Mouse (Mus musculus) olfactory bulb, adult 2 months (tissue): ENCODE data around the gene Grik3. TPM values are rescaled to one million over a fixed set of nuclear protein-coding genes. Genes with fewer than 3 reads are reported as not detected.

Source experiments
- H3K27ac ChIP-seq: fragments of 200-500 bp; 2 replicates; pipeline ENCODE4 v1.5.1; 2012; ENCODE audit warnings: low read depth, low read length; ENCODE audit not compliant: insufficient read depth
- H3K4me1 ChIP-seq: fragments of 200-500 bp; 2 replicates; pipeline ENCODE4 v1.6.1; 2012; ENCODE audit warnings: low read length; ENCODE audit not compliant: control insufficient read depth, insufficient read depth
- H3K4me3 ChIP-seq: fragments of 200-500 bp; 2 replicates; pipeline ENCODE4 v1.5.1; 2012; ENCODE audit warnings: mild to moderate bottlenecking, low read depth, low read length, moderate library complexity; ENCODE audit not compliant: insufficient read depth
- CTCF ChIP-seq: fragments of 200-500 bp; IDR thresholded peaks from 2 replicates; pipeline ENCODE4 v1.5.1; 2012; ENCODE audit warnings: low read depth, mild to moderate bottlenecking, low read length, moderate library complexity; ENCODE audit not compliant: insufficient read depth
- POLR2A ChIP-seq: fragments of 200-500 bp; IDR thresholded peaks from 2 replicates; pipeline ENCODE4 v1.6.1; 2012; ENCODE audit warnings: mild to moderate bottlenecking, low read depth, low read length, moderate library complexity; ENCODE audit not compliant: insufficient read depth
- WGBS: fragments of 180-500 bp; shearing (Covaris S2); methylation state at CpG from one replicate; pipeline ENCODE4 v1.1.7; 2018; 5-methylcytosine and 5-hydroxymethylcytosine counted together
- polyA plus RNA-seq: library from polyadenylated mRNA; stranded (reverse); fragments of >200 nt; gene quantifications from 2 replicates; pipeline ENCODE4 v1.2.4, GENCODE M21; 2012; ENCODE audit warnings: low replicate concordance; ENCODE audit not compliant: missing spikeins, insufficient read depth, insufficient read length

The Grik3 gene
- polyA plus RNA-seq, 1 experiment, result 45.0 TPM

GRCm38 (mm10) chr4:125559564-125559963 is 69.1 kb downstream of the Grik3 start:
- 38% methylated on average over 5 of the region's 5 CpGs for WGBS
- TF ChIP-seq CTCF (no peak), POLR2A (no peak)
- Histone ChIP-seq H3K4me3 (no peak overlapping the region), H3K4me1 (peaks cover 71% of the 10 kb centered on the region), H3K27ac (no peak overlapping the region)

GRCm38 (mm10) chr4:125560806-125561205 is 70.3 kb downstream of the Grik3 start:
- 22% methylated on average over 2 of the region's 2 CpGs for WGBS
- H3K4me1 ChIP-seq, result peaks cover 76% of the 10 kb centered on the region
- no peak for TF ChIP-seq POLR2A
- TF ChIP-seq CTCF, result no peak

GRCm38 (mm10) chr4:125563579-125563978 is 73.1 kb downstream of the Grik3 start:
- H3K4me3 ChIP-seq, result no peak overlapping the region
- no peak overlapping the region for H3K27ac ChIP-seq
- H3K4me1 ChIP-seq, result peaks cover 74% of the 10 kb centered on the region
- 90% methylated on average over 10 of the region's 10 CpGs for WGBS
- TF ChIP-seq POLR2A, result no peak
- no peak for TF ChIP-seq CTCF

More at GRCm38 (mm10) chr4:125560806-125561205, 70.3 kb downstream of the Grik3 start:
- Histone ChIP-seq H3K4me3 (no peak overlapping the region), H3K27ac (no peak overlapping the region)

- TF ChIP-seq POLR2A (no peak), CTCF (no peak)
- no peak overlapping the region for H3K27ac ChIP-seq
- H3K4me3 ChIP-seq, result no peak overlapping the region
- peaks cover 75% of the 10 kb centered on the region for H3K4me1 ChIP-seq
- WGBS, result 75% methylated on average over 17 of the region's 17 CpGs
Measured at GRCm38 (mm10) chr4:125564008-125564710, 73.7 kb downstream of the Grik3 start.

- TF ChIP-seq POLR2A (no peak), CTCF (no peak)
- Histone ChIP-seq H3K4me1 (peaks cover 72% of the 10 kb centered on the region), H3K4me3 (no peak overlapping the region), H3K27ac (no peak overlapping the region)
- 60% methylated on average over 7 of the region's 8 CpGs for WGBS
Measured at GRCm38 (mm10) chr4:125565711-125566439, 75.4 kb downstream of the Grik3 start.

- Histone ChIP-seq H3K4me1 (peaks cover 74% of the 10 kb centered on the region), H3K4me3 (no peak overlapping the region), H3K27ac (no peak overlapping the region)
- 74% methylated on average over 6 of the region's 6 CpGs for WGBS
- TF ChIP-seq CTCF, result no peak
- TF ChIP-seq POLR2A, result no peak
Measured at GRCm38 (mm10) chr4:125568210-125568609, 77.7 kb downstream of the Grik3 start.

- 44% methylated on average over 12 of the region's 12 CpGs for WGBS
- Histone ChIP-seq H3K4me3 (no peak overlapping the region), H3K4me1 (peaks cover 51% of the 10 kb centered on the region), H3K27ac (no peak overlapping the region)
- TF ChIP-seq CTCF (no peak), POLR2A (no peak)
Measured at GRCm38 (mm10) chr4:125571651-125572311, 81.3 kb downstream of the Grik3 start.

- no peak overlapping the region for H3K4me3 ChIP-seq
- H3K27ac ChIP-seq, result no peak overlapping the region
- H3K4me1 ChIP-seq, result peaks cover 51% of the 10 kb centered on the region
- WGBS, result 10% methylated on average over 5 of the region's 5 CpGs
- TF ChIP-seq CTCF, result no peak
- no peak for TF ChIP-seq POLR2A
Measured at GRCm38 (mm10) chr4:125572312-125572663, 81.8 kb downstream of the Grik3 start.

- H3K27ac ChIP-seq, result no peak overlapping the region
- H3K4me3 ChIP-seq, result no peak overlapping the region
- TF ChIP-seq POLR2A (no peak), CTCF (no peak)
- H3K4me1 ChIP-seq, result peaks cover 48% of the 10 kb centered on the region
- 46% methylated on average over 5 of the region's 5 CpGs for whole genome bisulfite sequencing
Measured at GRCm38 (mm10) chr4:125573000-125573399, 82.5 kb downstream of the Grik3 start.
